Mouse (Mus musculus): Measurements from ENCODE around the gene Olfr982. TPM values are rescaled to one million over a fixed set of nuclear protein-coding genes. Genes with fewer than 3 reads are reported as not detected.

The Olfr982 gene
- not detected in 2 replicates for polyA plus RNA-seq (2016; fragmentation: Nextera tagmentation; extraction: Ambion mirVana)

- DNase-seq (ENCODE audit: low spot score): no peak
- Histone ChIP-seq H3K27ac (no peak within 1 kb of the TSS), H3K4me3 (no peak within 1 kb of the TSS), H3K27me3 (ENCODE audit: low read depth, poor library complexity, severe bottlenecking) (no peaks in the 10 kb centered on the region), H3K9me3 (replicated peaks) (no peaks in the 10 kb centered on the region), H3K36me3 (no peaks in the 10 kb centered on the region), H3K4me1 (no peaks in the 10 kb centered on the region)
- WGBS: 85% methylated on average over 2 of the region's 2 CpGs
These were observed at the start of gene Olfr982 for GRCm38 (mm10) chr9:40073529-40073928. Olfr982 (plus strand) TSS chr9:40073829.

DNA sequence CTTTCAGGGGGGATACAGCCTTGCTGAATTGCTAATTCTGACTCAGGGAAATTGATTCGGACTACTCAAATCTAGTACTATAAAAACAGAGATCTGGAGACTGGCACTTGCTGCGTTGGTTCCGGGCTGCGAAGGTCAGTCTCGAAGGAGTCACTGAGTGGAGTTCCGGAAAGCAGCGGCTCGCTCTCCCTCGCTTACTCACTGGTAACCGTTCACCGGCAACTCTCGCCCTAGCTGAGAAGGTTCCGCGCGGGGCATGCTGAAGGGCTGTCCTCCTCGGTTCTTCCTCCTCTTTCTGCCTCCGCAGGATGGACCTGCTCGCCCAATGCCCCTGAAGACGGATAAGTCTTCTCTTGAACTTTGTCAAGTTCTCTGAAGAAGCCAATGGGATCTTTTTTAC is 23.5 kb upstream of the Olfr982 start:
- no peak for DNase-seq (ENCODE audit: low spot score)
- WGBS: 92% methylated on average over 19 of the region's 19 CpGs
- no peaks in the 10 kb centered on the region for H3K36me3 ChIP-seq

GRCm38 (mm10) chr9:40093495-40093894 is 19.9 kb downstream of the Olfr982 start, which contains the start of gene Olfr983:
Olfr983 (minus strand) TSS chr9:40093595.
- WGBS: 86% methylated on average over 2 of the region's 2 CpGs

More for the DNA sequence above, 23.5 kb upstream of the Olfr982 start:
- no peaks in the 10 kb centered on the region for H3K4me1 ChIP-seq
- H3K27me3 ChIP-seq (ENCODE audit: low read depth, poor library complexity, severe bottlenecking): no peaks in the 10 kb centered on the region
- H3K4me3 ChIP-seq: no peak overlapping the region
- no peak overlapping the region for H3K27ac ChIP-seq
- H3K9me3 ChIP-seq (replicated peaks): no peaks in the 10 kb centered on the region

DNA sequence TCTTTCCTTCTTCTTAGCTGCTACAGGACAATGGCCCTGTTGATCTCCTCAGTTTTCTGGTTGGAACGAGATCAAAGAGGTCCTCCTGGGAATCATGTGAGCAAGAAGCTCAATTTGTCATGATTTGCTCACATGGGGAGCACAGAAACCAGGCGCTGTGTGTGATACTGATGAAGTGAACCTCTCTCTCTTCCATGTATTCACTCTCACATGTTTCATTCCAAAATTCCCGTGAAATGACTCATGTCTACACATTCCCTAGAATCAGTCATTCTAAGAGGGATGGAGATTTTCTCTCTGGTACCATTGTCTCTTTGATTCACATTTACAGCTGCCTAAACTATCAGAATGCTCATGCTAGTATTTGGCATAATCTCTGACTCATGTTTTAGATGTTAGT is 21.1 kb downstream of the Olfr982 start:
- WGBS: 74% methylated on average over 3 of the region's 3 CpGs
- no peaks in the 10 kb centered on the region for H3K36me3 ChIP-seq
- no peak overlapping the region for H3K4me3 ChIP-seq
- H3K9me3 ChIP-seq (replicated peaks): no peaks in the 10 kb centered on the region
- DNase-seq (ENCODE audit: low spot score): no peak
- no peaks in the 10 kb centered on the region for H3K27me3 ChIP-seq (ENCODE audit: low read depth, poor library complexity, severe bottlenecking)
- no peaks in the 10 kb centered on the region for H3K4me1 ChIP-seq
- H3K27ac ChIP-seq: no peak overlapping the region

More at GRCm38 (mm10) chr9:40093495-40093894, 19.9 kb downstream of the Olfr982 start, which contains the start of gene Olfr983:
- H3K27ac ChIP-seq: no peak within 1 kb of the TSS
- no peak within 1 kb of the TSS for H3K4me3 ChIP-seq
- no peaks in the 10 kb centered on the region for H3K9me3 ChIP-seq (replicated peaks)
- no peaks in the 10 kb centered on the region for H3K36me3 ChIP-seq
- no peak for DNase-seq (ENCODE audit: low spot score)
- no peaks in the 10 kb centered on the region for H3K4me1 ChIP-seq
- H3K27me3 ChIP-seq (ENCODE audit: low read depth, poor library complexity, severe bottlenecking): no peaks in the 10 kb centered on the region

DNA sequence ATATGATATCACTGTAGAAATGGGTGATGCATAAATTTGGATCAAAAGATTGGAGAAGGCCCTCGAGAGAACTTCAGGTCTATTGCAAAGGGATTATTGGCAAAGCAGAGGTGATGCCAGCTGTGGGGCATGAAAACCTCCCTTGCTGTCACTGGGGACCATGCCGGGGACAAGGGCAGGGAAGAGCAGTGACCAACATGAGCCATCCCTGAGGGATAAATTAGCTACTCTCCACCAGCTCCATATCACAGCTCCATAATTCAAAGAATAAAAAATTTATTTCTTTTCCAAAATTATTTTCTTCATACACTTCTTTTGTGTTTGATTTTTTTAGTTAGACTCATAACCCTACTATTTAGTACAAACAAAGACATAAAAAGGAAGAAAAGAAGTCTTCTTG is 40.5 kb downstream of the Olfr982 start, which contains the start of gene Olfr984:
TSS of gene Olfr984 (minus strand) at position 101 of the 400 bp plus-strand sequence.
- H3K4me3 ChIP-seq: no peak within 1 kb of the TSS
- H3K36me3 ChIP-seq: no peaks in the 10 kb centered on the region
- WGBS: 94% methylated on average over 2 of the region's 2 CpGs
- H3K27ac ChIP-seq: no peak within 1 kb of the TSS
- DNase-seq (ENCODE audit: low spot score): no peak
- H3K9me3 ChIP-seq (replicated peaks): no peaks in the 10 kb centered on the region
- 0 out of 2 replicates have a peak, but pooled peaks cover 3% of the 10 kb centered on the region for H3K4me1 ChIP-seq
- no peaks in the 10 kb centered on the region for H3K27me3 ChIP-seq (ENCODE audit: low read depth, poor library complexity, severe bottlenecking)

GRCm38 (mm10) chr9:40116645-40117286 is 43.1 kb downstream of the Olfr982 start:
- Histone ChIP-seq H3K4me1 (0 out of 2 replicates have a peak, but pooled peaks cover 3% of the 10 kb centered on the region), H3K27ac (no peak overlapping the region), H3K4me3 (no peak overlapping the region), H3K27me3 (ENCODE audit: low read depth, poor library complexity, severe bottlenecking) (no peaks in the 10 kb centered on the region), H3K9me3 (replicated peaks) (no peaks in the 10 kb centered on the region), H3K36me3 (no peaks in the 10 kb centered on the region)
- 73% methylated on average over 10 of the region's 10 CpGs for WGBS
- no peak for DNase-seq (ENCODE audit: low spot score)

- Histone ChIP-seq H3K4me1 (0 out of 2 replicates have a peak, but pooled peaks cover 3% of the 10 kb centered on the region), H3K4me3 (no peak overlapping the region), H3K9me3 (replicated peaks) (no peaks in the 10 kb centered on the region), H3K27me3 (ENCODE audit: low read depth, poor library complexity, severe bottlenecking) (no peaks in the 10 kb centered on the region), H3K27ac (no peak overlapping the region), H3K36me3 (no peaks in the 10 kb centered on the region)
- DNase-seq (ENCODE audit: low spot score): no peak
- WGBS: 90% methylated on average over 5 of the region's 5 CpGs
These were observed 43.6 kb downstream of the Olfr982 start for GRCm38 (mm10) chr9:40117287-40117659.

Other genes with a start within 250 kb of the Olfr982 start
- gene Olfr971, start 237.0 kb upstream of the Olfr982 start, polyA plus RNA-seq (2016; fragmentation: Nextera tagmentation; extraction: Ambion mirVana): not detected in 2 replicates
- gene Olfr972, start 207.4 kb upstream of the Olfr982 start, polyA plus RNA-seq (2016; fragmentation: Nextera tagmentation; extraction: Ambion mirVana): not detected in 2 replicates
- gene Olfr229, start 166.5 kb upstream of the Olfr982 start, polyA plus RNA-seq (2016; fragmentation: Nextera tagmentation; extraction: Ambion mirVana): not detected in 2 replicates
- not detected in 2 replicates for gene Olfr974, start 136.3 kb upstream of the Olfr982 start, polyA plus RNA-seq (2016; fragmentation: Nextera tagmentation; extraction: Ambion mirVana)
- not detected in 2 replicates for gene Olfr975, start 121.8 kb upstream of the Olfr982 start, polyA plus RNA-seq (2016; fragmentation: Nextera tagmentation; extraction: Ambion mirVana)
- gene Olfr976, start 112.7 kb upstream of the Olfr982 start, polyA plus RNA-seq (2016; fragmentation: Nextera tagmentation; extraction: Ambion mirVana): not detected in 2 replicates
- not detected in 2 replicates for gene Olfr978, start 81.7 kb upstream of the Olfr982 start, polyA plus RNA-seq (2016; fragmentation: Nextera tagmentation; extraction: Ambion mirVana)
- not detected in 2 replicates for gene Olfr979, start 70.4 kb upstream of the Olfr982 start, polyA plus RNA-seq (2016; fragmentation: Nextera tagmentation; extraction: Ambion mirVana)
- not detected in 2 replicates for gene Olfr980, start 64.2 kb upstream of the Olfr982 start, polyA plus RNA-seq (2016; fragmentation: Nextera tagmentation; extraction: Ambion mirVana)
- gene Olfr981, start 52.4 kb upstream of the Olfr982 start, polyA plus RNA-seq (2016; fragmentation: Nextera tagmentation; extraction: Ambion mirVana): not detected in 2 replicates
- gene Olfr983, start 19.8 kb downstream of the Olfr982 start, polyA plus RNA-seq (2016; fragmentation: Nextera tagmentation; extraction: Ambion mirVana): not detected in 2 replicates
- gene Olfr984, start 40.4 kb downstream of the Olfr982 start, polyA plus RNA-seq (2016; fragmentation: Nextera tagmentation; extraction: Ambion mirVana): not detected in 2 replicates
- gene Olfr985, start 56.4 kb downstream of the Olfr982 start, polyA plus RNA-seq (2016; fragmentation: Nextera tagmentation; extraction: Ambion mirVana): not detected in 2 replicates
- gene Tmem225, start 74.3 kb downstream of the Olfr982 start, polyA plus RNA-seq (2016; fragmentation: Nextera tagmentation; extraction: Ambion mirVana): not detected in 2 replicates
- not detected in 2 replicates for gene Olfr986, start 107.1 kb downstream of the Olfr982 start, polyA plus RNA-seq (2016; fragmentation: Nextera tagmentation; extraction: Ambion mirVana)
- 7.5 and 8.4 TPM in 2 replicates for gene Zfp202, start 118.5 kb downstream of the Olfr982 start, polyA plus RNA-seq (2016; fragmentation: Nextera tagmentation; extraction: Ambion mirVana)
- 0.08 and 0.15 TPM in 2 replicates for gene Scn3b, start 195.4 kb downstream of the Olfr982 start, polyA plus RNA-seq (2016; fragmentation: Nextera tagmentation; extraction: Ambion mirVana)